24 mouse cellular contexts compared by ENCODE assay signal in genomic region chr14:111620821-111621220, GRCm38 (mm10). TPM values are rescaled to one million over a fixed set of nuclear protein-coding genes. Genes with fewer than 3 reads are reported as not detected.
A peak's percentile ranks its signal among the peaks of the same experiment; 100 is the strongest.
DNase-seq lines count a peak whose midpoint lies in the region; ATAC-seq and TF ChIP-seq lines count a peak whose summit lies in the region.
"Had no signal": no experiment of that assay in that cellular context is flagged by ENCODE, and none has a peak within 500 bp of the region (broad histone marks: within the 10 kb centered on the region; RNA-seq: fewer than 3 reads in every experiment).

No protein-coding gene starts in this region.

- H3K4me3 ChIP-seq in kidney, adult 2 months (ENCODE audit: insufficient read depth, low read depth, low read length), result no peak overlapping the region
- H3K4me3 ChIP-seq: embryonic facial prominence, embryonic 15.5 days; erythroblast, embryonic 14.5 days; forebrain, embryonic 10.5 days; gastrocnemius, adult 2 months; heart, embryonic 12.5 days; hindbrain, embryonic 10.5 days; hindbrain, embryonic 15.5 days had no signal

- no peaks in the 10 kb centered on the region for H3K4me1 ChIP-seq in kidney, adult 2 months (ENCODE audit: control insufficient read depth, insufficient read depth, low read length)
- H3K4me1 ChIP-seq: embryonic facial prominence, embryonic 15.5 days; forebrain, embryonic 10.5 days; heart, embryonic 12.5 days; hindbrain, embryonic 10.5 days; hindbrain, embryonic 15.5 days had no signal

- 60% methylated on average over 2 of the region's 2 CpGs for WGBS in kidney, adult 2 months

- H3K27ac ChIP-seq in kidney, adult 2 months (ENCODE audit: insufficient read depth, low read depth, low read length), result no peak overlapping the region
- H3K27ac ChIP-seq: embryonic facial prominence, embryonic 15.5 days; forebrain, embryonic 10.5 days; gastrocnemius, adult 2 months; hindbrain, embryonic 10.5 days; hindbrain, embryonic 15.5 days had no signal

- peak; percentile 26 for DNase-seq in layer of hippocampus, adult 11-12 months (ENCODE audit: low spot score)
- DNase-seq in layer of hippocampus, postnatal 25 days (ENCODE audit: extremely low spot score in 1 of 2, low spot score in 1 of 2), result no peak
- peak; percentile 62 for DNase-seq in brain, adult 2 months (ENCODE audit: low read depth, low spot score)
- peak; percentile 42 for DNase-seq in layer of hippocampus, adult 9-10 months (ENCODE audit: low spot score)
- no peak for DNase-seq in kidney, adult 2 months
- DNase-seq: adrenal gland, adult 8-10 months; adrenal gland, postnatal 36 days; cerebellum, adult 11 months; cerebellum, adult 8-10 months; cerebellum, postnatal 14 days; embryo, embryonic 11 days; gastrocnemius, adult 2 months; gastrocnemius, postnatal 25 days had no signal

- no peaks in the 10 kb centered on the region for H3K36me3 ChIP-seq in kidney, adult 2 months (ENCODE audit: control insufficient read depth, insufficient read depth, low read length)
- H3K36me3 ChIP-seq: embryonic facial prominence, embryonic 15.5 days; forebrain, embryonic 10.5 days; heart, embryonic 12.5 days; hindbrain, embryonic 10.5 days; hindbrain, embryonic 15.5 days had no signal

- TF ChIP-seq POLR2A in kidney, adult 2 months (IDR thresholded peaks at IDR 0.05; ENCODE audit: low read depth, low read length), result no peak

- no peak for TF ChIP-seq CTCF in kidney, adult 2 months (conservative IDR thresholded peaks at IDR 0.05; ENCODE audit: insufficient read depth, insufficient read length, low read depth, low read length)

- no peaks in the 10 kb centered on the region; the same call in 1 of the 2 replicates for H3K27me3 ChIP-seq in kidney, adult 2 months (replicated peaks; ENCODE audit: control insufficient read depth, insufficient read depth, low read length)
- H3K27me3 ChIP-seq: embryonic facial prominence, embryonic 15.5 days; heart, embryonic 12.5 days; hindbrain, embryonic 15.5 days had no signal

- ATAC-seq in CD4-positive, CD25-positive, alpha-beta regulatory T cell, adult 4 months, result no peak
- ATAC-seq: forebrain, embryonic 14.5 days had no signal

RNA-seq across cellular contexts. Expression of gene Slitrk5, which starts 54.1 kb away (rescaled TPM):
- total RNA-seq in layer of hippocampus, postnatal 25 days (2021), result 100 to 1,000 TPM in 1 of 2 experiments, 10 to 100 TPM in 1; 93.6 to 114 TPM
- not detected for polyA plus RNA-seq in CD4-positive, CD25-positive, alpha-beta regulatory T cell, adult 4 months (2017; shearing (Covaris generic))
- 0.03 TPM in 2 replicates for polyA plus RNA-seq in kidney, adult 2 months (2012; rRNA removed)
- total RNA-seq: common myeloid progenitor, adult 5-6 weeks; granulocyte monocyte progenitor cell, adult 5-6 weeks; heart, postnatal 25 days had no signal

Comparison
In these comparisons a context has a peak if more than half of its experiments do, and no peak if none do; other contexts are left out.
1. DNase-seq: peak in layer of hippocampus, adult 11-12 months (single experiment), brain, adult 2 months (single experiment) and layer of hippocampus, adult 9-10 months (single experiment); none in layer of hippocampus, postnatal 25 days (0 of 2) and kidney, adult 2 months (single experiment).